Mouse (Mus musculus) liver, postnatal 0 days (tissue): ENCODE data around the gene Hspb1. TPM values are rescaled to one million over a fixed set of nuclear protein-coding genes. Genes with fewer than 3 reads are reported as not detected.

Experiments
- ATAC-seq: fragments of 200-750 bp; cut with Nextera tagmentation; 2 replicates; pipeline ENCODE4 v1.8.0; 2017; ENCODE audit warnings: mild to moderate bottlenecking, moderate library complexity
- DNase-seq: peaks from one replicate; pipeline ENCODE4 v3.0.0-alpha.2; 2016
- H3K27ac ChIP-seq: fragments of 300-500 bp; sonication (generic); 2 replicates; pipeline ENCODE4 v1.5.1; 2014; ENCODE audit warnings: antibody characterized with exemption, moderate library complexity, mild to moderate bottlenecking, low read depth
- H3K27me3 ChIP-seq: fragments of 300-500 bp; sonication (generic); 2 replicates; pipeline ENCODE4 v1.6.1; 2014; ENCODE audit warnings: low read length, control low read depth, mixed read lengths; ENCODE audit not compliant: insufficient read depth
- H3K36me3 ChIP-seq: fragments of 300-500 bp; sonication (generic); replicated peaks from 2 replicates; pipeline ENCODE4 v1.6.1; 2014; ENCODE audit warnings: mild to moderate bottlenecking, control low read depth, low read length, moderate library complexity, mixed read lengths; ENCODE audit not compliant: insufficient read depth
- H3K4me1 ChIP-seq: fragments of 300-500 bp; sonication (generic); 2 replicates; pipeline ENCODE4 v1.6.1; 2014; ENCODE audit warnings: antibody characterized with exemption, mild to moderate bottlenecking, control low read depth; ENCODE audit not compliant: insufficient read depth
- H3K4me2 ChIP-seq: fragments of 300-500 bp; sonication (generic); 2 replicates; pipeline ENCODE4 v1.6.1; 2014; ENCODE audit warnings: low read depth, mild to moderate bottlenecking, low read length, moderate library complexity, mixed read lengths
- H3K4me3 ChIP-seq: fragments of 300-500 bp; sonication (generic); 2 replicates; pipeline ENCODE4 v1.5.1; 2014; ENCODE audit warnings: low read depth, low read length
- H3K9ac ChIP-seq: fragments of 300-500 bp; sonication (generic); replicated peaks from 2 replicates; pipeline ENCODE4 v1.6.1; 2014; ENCODE audit warnings: mild to moderate bottlenecking, moderate library complexity
- H3K9me3 ChIP-seq: fragments of 300-500 bp; sonication (generic); 2 replicates; pipeline ENCODE4 v1.6.1; 2016; ENCODE audit warnings: mild to moderate bottlenecking, control low read depth, low read length, mixed read lengths
- CTCF ChIP-seq: sonication (generic); IDR thresholded peaks from 2 replicates; pipeline ENCODE4 v1.5.1; 2016; ENCODE audit warnings: antibody characterized with exemption, low read depth
- EP300 ChIP-seq: IDR thresholded peaks from 2 replicates; pipeline ENCODE4 v1.6.1; 2016; ENCODE audit warnings: antibody characterized with exemption, low read depth, mild to moderate bottlenecking
- WGBS: fragments of 180-500 bp; shearing (Covaris S2); extraction: QIAGEN DNeasy Blood & Tissue Kit; methylation state at CpG from one replicate; pipeline ENCODE4 v1.1.7; 2014; ENCODE audit not compliant: insufficient replicate concordance; 5-methylcytosine and 5-hydroxymethylcytosine counted together
- polyA plus RNA-seq: library from polyadenylated mRNA; unstranded; fragments of >200 nt; fragmentation: Nextera tagmentation; extraction: Ambion mirVana; gene quantifications from 2 replicates; pipeline ENCODE4 v1.2.1, GENCODE M21; 2015

The Hspb1 gene
- polyA plus RNA-seq, 1 experiment from 2014 or later: 4.5 TPM

DNA sequence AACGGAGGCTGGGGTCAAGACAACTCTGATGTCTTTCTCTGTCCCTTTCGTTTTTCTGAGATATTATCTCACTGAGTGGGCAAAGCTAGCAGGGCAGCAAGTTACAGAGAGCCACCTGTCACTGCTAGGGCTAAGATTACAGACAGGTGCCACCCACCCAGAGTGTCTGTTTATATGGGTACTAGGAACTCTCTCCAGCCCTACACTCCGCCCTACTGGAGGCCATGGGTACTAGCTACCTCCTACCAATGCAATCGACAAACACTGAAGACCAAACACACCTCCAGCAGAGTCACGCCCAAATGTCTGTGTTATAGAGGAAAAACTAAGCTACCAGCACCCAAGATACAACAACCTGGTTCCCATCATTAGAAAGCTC, 30.3 kb downstream of the Hspb1 start:
- ATAC-seq (no peak), DNase-seq (no peak)
- WGBS: 85% methylated on average over 5 of the region's 5 CpGs
- peaks cover 30% of the 10 kb centered on the region for H3K4me1 ChIP-seq
- H3K4me2 ChIP-seq: no peak overlapping the region
- H3K9me3 ChIP-seq: no peaks in the 10 kb centered on the region
- peaks cover 48% of the 10 kb centered on the region for H3K36me3 ChIP-seq
- no peak overlapping the region for H3K27ac ChIP-seq
- no peak for TF ChIP-seq EP300
- TF ChIP-seq CTCF: no peak
- H3K9ac ChIP-seq: no peak overlapping the region
- H3K4me3 ChIP-seq: no peak overlapping the region
- no peaks in the 10 kb centered on the region for H3K27me3 ChIP-seq

DNA sequence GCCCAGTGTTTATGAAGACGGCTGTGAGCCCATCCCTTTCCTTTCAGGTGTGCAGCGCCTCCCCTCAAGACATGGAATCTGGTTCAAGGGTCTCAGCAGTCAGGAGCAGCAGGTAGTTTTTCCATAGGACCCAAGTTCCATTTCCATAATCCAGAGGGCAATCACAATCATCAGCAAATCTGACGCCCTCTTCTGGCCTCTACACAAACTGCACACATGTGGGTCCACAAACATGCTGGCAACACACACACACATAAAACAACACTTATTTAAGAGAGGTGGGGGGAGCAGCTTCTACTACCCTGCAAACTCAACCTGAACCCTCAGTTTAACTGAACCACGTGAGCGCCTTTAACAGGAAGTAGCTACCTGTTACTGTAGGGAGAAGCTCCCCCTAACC, 30.9 kb downstream of the Hspb1 start:
- no peak for ATAC-seq
- H3K4me1 ChIP-seq: peaks cover 24% of the 10 kb centered on the region
- H3K4me3 ChIP-seq: no peak overlapping the region
- DNase-seq: no peak
- no peaks in the 10 kb centered on the region for H3K9me3 ChIP-seq
- H3K27me3 ChIP-seq: no peaks in the 10 kb centered on the region
- TF ChIP-seq CTCF (no peak), EP300 (no peak)
- no peak overlapping the region for H3K4me2 ChIP-seq
- WGBS: 89% methylated on average over 5 of the region's 5 CpGs
- no peak overlapping the region for H3K9ac ChIP-seq
- H3K36me3 ChIP-seq: peaks cover 48% of the 10 kb centered on the region
- no peak overlapping the region for H3K27ac ChIP-seq

DNA sequence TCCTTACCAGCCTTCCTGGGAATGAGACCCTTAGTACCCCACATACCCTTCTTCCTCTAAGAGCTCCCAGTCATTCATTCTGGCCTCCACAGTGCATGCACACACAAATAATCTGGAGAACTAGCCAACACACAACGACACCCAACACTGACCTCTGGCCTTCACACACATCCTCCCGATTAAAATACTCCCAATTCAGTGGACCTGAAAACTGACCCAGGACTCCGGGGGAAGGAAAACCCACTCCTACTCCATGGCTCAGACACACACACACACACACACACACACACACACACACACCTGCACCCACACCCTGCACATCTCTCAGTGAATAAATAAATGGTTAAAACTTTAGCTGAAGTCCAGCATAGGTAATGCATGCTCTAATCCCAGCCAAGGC, 32.2 kb downstream of the Hspb1 start:
- no peak overlapping the region for H3K9ac ChIP-seq
- no peak overlapping the region for H3K27ac ChIP-seq
- H3K27me3 ChIP-seq: no peaks in the 10 kb centered on the region
- H3K36me3 ChIP-seq: peaks cover 52% of the 10 kb centered on the region
- TF ChIP-seq CTCF (no peak), EP300 (no peak)
- 85% methylated on average over 3 of the region's 3 CpGs for WGBS
- no peak overlapping the region for H3K4me2 ChIP-seq
- H3K4me1 ChIP-seq: peaks cover 14% of the 10 kb centered on the region
- ATAC-seq: no peak
- no peak for DNase-seq
- H3K9me3 ChIP-seq: no peaks in the 10 kb centered on the region
- H3K4me3 ChIP-seq: no peak overlapping the region

DNA sequence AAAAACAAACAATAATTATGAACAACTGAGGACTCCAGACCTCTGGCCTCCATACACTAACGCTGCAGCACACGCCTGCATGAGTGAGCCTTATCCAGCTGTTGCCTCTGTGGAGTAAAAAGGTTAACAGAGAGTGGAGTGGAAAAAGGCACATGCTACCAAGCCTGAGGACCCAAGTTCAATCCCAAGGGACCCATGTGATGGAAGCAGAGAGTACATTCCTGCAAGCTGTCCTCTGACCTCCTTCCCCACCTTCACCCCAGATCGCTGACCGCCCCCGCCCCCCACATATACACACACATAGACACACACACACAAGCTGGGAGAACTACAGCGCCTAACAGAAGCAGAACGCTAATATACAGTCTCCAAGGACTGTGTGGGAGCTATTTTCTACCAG, 36.2 kb downstream of the Hspb1 start:
- DNase-seq (no peak), ATAC-seq (no peak)
- no peaks in the 10 kb centered on the region for H3K27me3 ChIP-seq
- TF ChIP-seq EP300: no peak
- no peak for TF ChIP-seq CTCF
- H3K9ac ChIP-seq: no peak overlapping the region
- 92% methylated on average over 7 of the region's 7 CpGs for WGBS
- H3K4me3 ChIP-seq: no peak overlapping the region
- no peaks in the 10 kb centered on the region for H3K9me3 ChIP-seq
- peaks cover 3% of the 10 kb centered on the region; the same call in 1 of the 2 replicates for H3K4me1 ChIP-seq
- peaks cover 65% of the 10 kb centered on the region for H3K36me3 ChIP-seq
- no peak overlapping the region for H3K27ac ChIP-seq
- no peak overlapping the region for H3K4me2 ChIP-seq

DNA sequence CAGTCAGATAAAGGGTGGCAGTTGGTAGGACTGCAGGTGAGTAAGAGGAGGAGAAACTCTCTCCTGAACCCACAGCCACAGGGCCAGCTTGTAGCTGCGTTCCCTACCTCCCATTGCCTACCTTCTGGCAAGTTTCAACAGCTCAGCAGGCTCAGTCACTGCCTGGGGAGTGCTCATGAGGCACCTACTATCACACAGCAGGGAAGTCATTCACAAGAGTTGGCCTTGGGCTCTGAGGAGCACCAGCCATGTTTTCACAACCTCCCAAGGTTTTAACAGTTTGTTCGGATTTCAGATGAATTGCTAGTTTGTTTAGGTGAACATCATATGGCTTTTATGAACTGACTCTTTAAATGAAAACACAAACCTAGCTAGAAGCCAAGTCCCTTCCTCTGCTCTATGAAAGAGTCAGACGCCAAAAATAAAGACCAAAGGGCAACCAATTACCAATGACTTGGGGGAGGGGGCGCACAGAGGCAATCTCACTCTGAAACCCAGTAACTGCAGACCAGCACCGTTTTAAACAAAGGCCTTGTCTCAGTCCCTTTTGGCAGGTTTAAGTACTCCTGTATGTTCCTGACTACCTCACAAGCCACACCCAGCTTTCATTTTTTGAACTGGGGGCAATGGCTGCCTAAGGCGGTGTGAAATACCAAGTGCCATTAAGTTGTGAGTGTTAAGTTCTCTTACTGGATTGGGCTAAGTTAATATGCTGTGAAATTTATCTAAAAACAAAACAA, 42.1 kb downstream of the Hspb1 start:
- H3K27me3 ChIP-seq: no peaks in the 10 kb centered on the region
- H3K4me2 ChIP-seq: no peak overlapping the region
- H3K4me3 ChIP-seq: no peak overlapping the region
- 0 out of 2 replicates have a peak overlapping the region, but pooled peaks have one; percentile 11 for H3K9ac ChIP-seq
- peaks cover 16% of the 10 kb centered on the region for H3K4me1 ChIP-seq
- peaks cover 59% of the 10 kb centered on the region for H3K36me3 ChIP-seq
- TF ChIP-seq CTCF: no peak
- no peak for TF ChIP-seq EP300
- WGBS: 80% methylated on average over 6 of the region's 6 CpGs
- no peak for ATAC-seq
- no peak for DNase-seq
- H3K9me3 ChIP-seq: no peaks in the 10 kb centered on the region
- no peak overlapping the region; the same call in 1 of the 2 replicates for H3K27ac ChIP-seq

DNA sequence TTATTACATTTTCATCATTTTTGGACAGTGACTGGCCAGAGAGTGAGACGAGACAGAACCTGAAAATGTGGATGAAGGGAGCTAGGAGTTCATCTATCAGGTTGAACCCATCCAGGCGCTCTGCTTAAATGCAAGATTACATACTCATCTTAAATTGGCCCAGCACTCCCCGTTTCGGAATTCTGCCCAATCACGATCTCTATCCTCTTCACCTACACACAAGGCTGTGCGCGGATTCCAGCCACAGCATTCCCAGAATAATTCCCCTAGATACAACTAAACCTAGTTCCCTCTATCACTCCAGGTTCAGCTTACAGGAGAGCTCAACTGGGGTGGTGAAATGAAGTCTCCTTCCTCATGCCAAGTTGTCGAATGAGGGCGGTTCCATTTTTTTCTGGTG, 43.8 kb downstream of the Hspb1 start:
- Histone ChIP-seq H3K27me3 (no peaks in the 10 kb centered on the region), H3K4me1 (peaks cover 16% of the 10 kb centered on the region), H3K9me3 (no peaks in the 10 kb centered on the region), H3K36me3 (peaks cover 45% of the 10 kb centered on the region), H3K9ac (no peak overlapping the region), H3K4me2 (no peak overlapping the region), H3K4me3 (no peak overlapping the region), H3K27ac (no peak overlapping the region)
- TF ChIP-seq EP300 (no peak), CTCF (no peak)
- 81% methylated on average over 9 of the region's 9 CpGs for WGBS
- no peak for ATAC-seq
- no peak for DNase-seq

DNA sequence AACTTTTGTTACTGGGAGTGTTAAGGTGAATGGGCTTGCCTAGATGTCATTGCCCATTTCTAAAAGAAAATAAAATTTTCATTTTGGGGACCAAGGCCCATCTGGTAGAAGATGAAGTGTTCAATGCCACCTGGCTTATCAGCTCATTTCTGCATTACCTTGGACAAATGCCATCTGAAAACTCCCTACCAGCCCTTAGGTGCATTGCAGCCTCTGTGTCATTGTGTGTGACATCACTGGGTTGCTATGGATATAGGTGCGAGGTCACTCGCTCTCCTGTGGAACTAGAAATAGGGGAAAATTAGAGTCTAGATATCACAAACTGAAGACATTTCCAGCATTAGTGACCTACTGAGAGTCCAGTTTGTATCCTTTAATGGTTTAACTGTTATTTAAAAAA, 44.6 kb downstream of the Hspb1 start:
- peaks cover 38% of the 10 kb centered on the region for H3K36me3 ChIP-seq
- no peaks in the 10 kb centered on the region for H3K9me3 ChIP-seq
- no peak overlapping the region for H3K4me3 ChIP-seq
- H3K27ac ChIP-seq: no peak overlapping the region
- peaks cover 16% of the 10 kb centered on the region for H3K4me1 ChIP-seq
- no peak for DNase-seq
- peak overlapping the region; percentile 76 for H3K4me2 ChIP-seq
- no peak for ATAC-seq
- 0 out of 2 replicates have a peak overlapping the region, but pooled peaks have one; percentile 8 for H3K9ac ChIP-seq
- no peak for TF ChIP-seq CTCF
- no peak for TF ChIP-seq EP300
- 69% methylated on average over 2 of the region's 2 CpGs for WGBS
- no peaks in the 10 kb centered on the region for H3K27me3 ChIP-seq
